Mouse (Mus musculus): ENCODE results near the gene Calhm2.

The Calhm2 gene

DNA sequence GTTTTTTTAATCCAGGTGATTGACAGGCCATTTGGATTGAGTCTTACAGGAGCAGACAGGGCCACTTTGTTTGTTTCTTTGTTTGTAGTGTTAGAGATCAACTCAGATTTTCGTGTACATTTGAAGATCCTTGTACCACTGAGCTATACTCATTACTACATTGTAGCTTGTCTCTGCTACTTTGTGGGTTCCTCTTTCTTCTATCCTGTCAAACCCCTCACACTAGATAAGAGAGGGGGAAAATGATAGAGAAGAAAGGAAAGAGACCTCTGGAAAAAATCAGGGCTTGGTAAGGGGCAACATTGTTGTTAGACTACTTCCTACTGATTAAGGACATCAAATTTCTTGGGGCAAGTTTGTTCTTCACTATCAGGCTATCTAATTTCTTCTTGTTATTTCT, 80.4 kb downstream of the Calhm2 start:
- ChIA-PET CTCF (no interaction called here), POLR2A (interaction anchor here in 2 of 4 experiments (1.2 to 2.1 kb wide), 3 partner anchors 10 to 43 kb away, joined by 3 to 10 read pairs (median 9); partner anchors contain the start of genes Taf5 (in 2 of the 2) and Ina (in 1 of the 2))

All from embryonic stem cell, embryonic (primary cell).